Mouse (Mus musculus) spleen, postnatal 14 days (tissue): ENCODE data around the gene Olfr402.
"Not testable (repeated sequence)": the region's sequence is repeated elsewhere in the genome, so short reads cannot be mapped to it uniquely, and the experiment has no call there.

Source experiments
- DNase-seq, 2 experiments: peaks; one replicate each; pipeline ENCODE4 v3.0.0; 2021 to 2022; ENCODE audit warnings: low spot score in 2 of 2

The Olfr402 gene

DNA sequence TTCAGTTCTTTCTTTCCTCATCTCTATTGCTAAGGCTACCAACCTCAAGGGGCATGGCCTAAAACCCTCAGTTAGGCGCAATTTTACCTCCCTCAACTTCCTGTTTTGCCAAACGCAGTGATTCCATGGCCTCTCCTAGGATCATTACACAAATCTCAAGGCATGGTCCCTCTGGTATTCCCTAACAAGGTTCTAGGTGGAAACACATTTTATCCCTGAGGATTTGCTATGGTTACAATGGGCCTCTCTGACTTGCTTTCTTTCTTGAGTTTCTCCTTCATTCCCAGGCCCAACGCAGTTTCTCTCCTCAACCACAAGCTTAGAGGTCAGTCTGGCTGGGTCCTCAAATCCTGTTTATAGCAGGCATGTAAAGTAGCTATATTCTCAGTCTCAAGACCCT, at the start of gene Olfr402:
Olfr402 (plus strand) TSS at position 301 of the 400 bp plus-strand sequence.
- no peak for DNase-seq

DNA sequence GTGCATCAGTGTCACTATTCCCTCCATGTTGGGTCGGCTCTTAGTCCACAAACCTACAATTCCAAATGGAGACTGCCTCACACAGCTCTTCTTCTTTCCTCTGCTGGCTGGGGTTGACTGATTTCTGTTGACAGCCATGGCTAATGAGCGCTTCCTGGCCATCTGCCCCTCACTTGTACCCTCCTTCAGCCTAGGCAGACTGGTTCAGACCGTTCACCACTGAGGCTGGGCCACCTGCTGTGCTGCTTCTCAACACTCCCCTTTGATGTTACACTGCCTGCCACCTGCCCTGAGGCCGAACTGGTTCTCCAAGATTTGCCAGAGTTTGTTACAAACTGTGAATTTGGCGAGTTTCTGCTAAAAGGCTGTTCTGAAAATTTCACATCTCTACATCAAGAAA, 48.3 kb upstream of the Olfr402 start:
- DNase-seq = no peak

DNA sequence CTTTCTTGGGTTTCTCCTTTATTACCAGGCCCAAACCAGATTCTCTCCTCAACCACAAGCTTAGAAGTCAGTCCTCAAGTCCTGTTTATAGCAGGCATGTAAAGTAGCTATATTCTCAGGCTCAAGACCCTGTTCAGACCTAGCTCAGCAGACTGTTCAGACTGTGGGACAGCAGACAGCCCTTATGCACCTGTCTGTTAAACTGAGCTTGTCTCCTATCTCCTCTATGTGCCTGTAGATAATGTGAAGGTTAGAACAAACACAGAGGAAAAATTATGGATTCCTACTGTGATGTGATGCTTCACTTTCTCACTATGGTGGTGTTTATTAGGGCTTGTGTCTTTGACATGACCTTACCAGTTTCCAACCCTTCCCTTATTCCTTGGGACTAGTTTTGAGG, 39.9 kb upstream of the Olfr402 start, which contains the start of gene Olfr401:
Olfr401 (plus strand) TSS at position 301 of the 400 bp plus-strand sequence.
- DNase-seq = no peak

GRCm38 (mm10) chr11:74140001-74140400, 13.3 kb upstream of the Olfr402 start:
- DNase-seq = not testable (repeated sequence)

GRCm38 (mm10) chr11:74145866-74146265, 7.5 kb upstream of the Olfr402 start:
- DNase-seq = no peak

GRCm38 (mm10) chr11:74168771-74169170, 15.4 kb downstream of the Olfr402 start:
- no peak for DNase-seq

DNA sequence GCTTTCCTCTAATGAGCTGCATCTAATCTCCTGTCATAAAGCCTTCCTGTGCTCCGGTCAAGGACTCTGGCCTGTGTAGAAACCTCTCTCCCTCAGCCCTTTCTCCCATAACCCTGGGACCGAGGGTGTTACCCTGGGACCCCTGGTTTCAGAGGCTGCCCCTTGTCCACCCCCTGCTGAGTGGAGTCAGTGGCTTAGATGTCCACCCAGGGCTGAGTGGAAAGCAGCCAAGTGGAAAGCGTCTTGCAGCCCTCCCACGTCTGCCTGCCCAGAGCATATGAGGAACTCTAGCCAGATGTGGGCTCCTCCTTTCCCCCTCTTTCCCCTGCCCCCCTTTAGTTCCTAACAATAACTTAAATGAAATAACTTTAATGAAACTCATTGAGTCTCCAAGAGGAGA, 29.8 kb downstream of the Olfr402 start:
- DNase-seq = no peak

GRCm38 (mm10) chr11:74183745-74184144, 30.4 kb downstream of the Olfr402 start:
- no peak for DNase-seq

DNA sequence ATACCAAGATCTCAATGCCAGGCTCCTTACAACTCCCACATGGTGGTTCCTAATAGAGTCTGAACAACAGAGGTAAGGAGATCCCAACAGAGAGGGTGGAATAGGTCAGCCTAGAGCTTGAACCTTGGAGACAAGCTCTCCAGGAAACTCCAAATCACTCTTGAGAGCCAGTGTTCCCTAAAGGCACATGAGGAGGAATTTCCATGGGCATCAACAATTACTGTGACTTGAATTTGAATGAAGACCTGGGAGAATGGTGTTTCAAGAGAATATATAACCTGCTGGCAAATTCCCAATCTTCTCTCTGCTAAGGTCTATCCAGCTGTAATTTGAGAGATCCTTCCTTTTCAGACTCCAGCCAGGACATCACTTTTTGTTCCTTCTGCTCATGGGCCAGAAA, 32.6 kb downstream of the Olfr402 start, which contains the start of gene Olfr403:
Olfr403 (plus strand) TSS at position 301 of the 400 bp plus-strand sequence.
- DNase-seq = no peak
